Mouse (Mus musculus): ENCODE measurements at regions not wholly inside any gene's neighbourhood (a gene's known extent, or its start where the extent isn't known, plus 50 kb on each side); places are given as distances from the start of the nearest gene placed in this dataset.
"Not testable (repeated sequence)": the region's sequence is repeated elsewhere in the genome, so short reads cannot be mapped to it uniquely, and the experiment has no call there.

GRCm38 (mm10) chr9:97297538-97297937, 72.2 kb downstream of the Trim42 start:
- no peak for DNase-seq (ENCODE audit: low spot score)

GRCm38 (mm10) chr9:97295770-97296169, 74.0 kb downstream of the Trim42 start:
- DNase-seq (ENCODE audit: low spot score) = peak; percentile 70

- DNase-seq (ENCODE audit: low spot score) = peak; percentile 20
Measured at GRCm38 (mm10) chr9:97291870-97292269, 77.9 kb downstream of the Trim42 start.

GRCm38 (mm10) chr9:97284282-97284802, 85.4 kb downstream of the Trim42 start:
- DNase-seq (ENCODE audit: low spot score) = peak; percentile 27

GRCm38 (mm10) chr9:97282090-97282489, 87.7 kb downstream of the Trim42 start:
- DNase-seq (ENCODE audit: low spot score) = no peak

- DNase-seq (ENCODE audit: low spot score) = not testable (repeated sequence)
Measured at GRCm38 (mm10) chr9:97275449-97275848, 94.3 kb downstream of the Trim42 start.

- no peak for DNase-seq (ENCODE audit: low spot score)
Measured at GRCm38 (mm10) chr9:97273891-97274290, 95.9 kb downstream of the Trim42 start.

GRCm38 (mm10) chr9:97272061-97272460, 97.7 kb downstream of the Trim42 start:
- no peak for DNase-seq (ENCODE audit: low spot score)

GRCm38 (mm10) chr9:97247621-97248020, 122.1 kb downstream of the Trim42 start:
- no peak for DNase-seq (ENCODE audit: low spot score)

- DNase-seq (ENCODE audit: low spot score) = no peak
Measured at GRCm38 (mm10) chr9:97226074-97226473, 115.1 kb upstream of the Slc25a36 start.

- DNase-seq (ENCODE audit: low spot score) = no peak
Measured at GRCm38 (mm10) chr9:97224549-97224948, 113.6 kb upstream of the Slc25a36 start.

- DNase-seq (ENCODE audit: low spot score) = no peak
Measured at GRCm38 (mm10) chr9:97214806-97215205, 103.8 kb upstream of the Slc25a36 start.

GRCm38 (mm10) chr9:97190321-97190860, 79.4 kb upstream of the Slc25a36 start:
- no peak for DNase-seq (ENCODE audit: low spot score)

GRCm38 (mm10) chr9:97189646-97190045, 78.7 kb upstream of the Slc25a36 start:
- DNase-seq (ENCODE audit: low spot score) = no peak

GRCm38 (mm10) chr9:97188616-97189330, 77.8 kb upstream of the Slc25a36 start:
- no peak for DNase-seq (ENCODE audit: low spot score)

GRCm38 (mm10) chr9:97173230-97173951, 62.4 kb upstream of the Slc25a36 start:
- DNase-seq (ENCODE audit: low spot score) = no peak

GRCm38 (mm10) chr9:97172075-97172474, 61.1 kb upstream of the Slc25a36 start:
- peak; percentile 49 for DNase-seq (ENCODE audit: low spot score)

GRCm38 (mm10) chr9:97171484-97171883, 60.5 kb upstream of the Slc25a36 start:
- DNase-seq (ENCODE audit: low spot score) = no peak

GRCm38 (mm10) chr9:97170836-97171235, 59.9 kb upstream of the Slc25a36 start:
- no peak for DNase-seq (ENCODE audit: low spot score)

- DNase-seq (ENCODE audit: low spot score) = no peak
Measured at GRCm38 (mm10) chr9:97162465-97162864, 51.5 kb upstream of the Slc25a36 start.
